Mouse (Mus musculus) lung, embryonic 14.5 days (tissue): ENCODE data around the gene Popdc3. TPM values are rescaled to one million over a fixed set of nuclear protein-coding genes. Genes with fewer than 3 reads are reported as not detected.

ENCODE experiments used
- ATAC-seq: fragments of 200-750 bp; cut with Nextera tagmentation; 2 replicates; pipeline ENCODE4 v1.8.0; 2017; ENCODE audit warnings: mild to moderate bottlenecking, moderate TSS enrichment, moderate library complexity; ENCODE audit not compliant: insufficient read depth
- DNase-seq: peaks from one replicate; pipeline ENCODE4 v3.0.0-alpha.2; 2015
- H3K27ac ChIP-seq: fragments of 300-500 bp; sonication (generic); 2 replicates; pipeline ENCODE4 v1.5.1; 2014; ENCODE audit warnings: low read depth, mild to moderate bottlenecking, moderate library complexity
- H3K27me3 ChIP-seq: fragments of 300-500 bp; sonication (generic); 2 replicates; pipeline ENCODE4 v1.6.1; 2014; ENCODE audit warnings: low read length, control low read depth; ENCODE audit not compliant: insufficient read depth
- H3K36me3 ChIP-seq: fragments of 300-500 bp; sonication (generic); 2 replicates; pipeline ENCODE4 v1.6.1; 2014; ENCODE audit warnings: control low read depth; ENCODE audit not compliant: insufficient read depth
- H3K4me1 ChIP-seq: fragments of 300-500 bp; sonication (generic); 2 replicates; pipeline ENCODE4 v1.6.1; 2014; ENCODE audit warnings: antibody characterized with exemption, control low read depth; ENCODE audit not compliant: insufficient read depth
- H3K4me2 ChIP-seq: fragments of 300-500 bp; sonication (generic); 2 replicates; pipeline ENCODE4 v1.6.1; 2014; ENCODE audit warnings: mild to moderate bottlenecking
- H3K4me3 ChIP-seq: fragments of 300-500 bp; sonication (generic); 2 replicates; pipeline ENCODE4 v1.5.1; 2014; ENCODE audit warnings: low read depth, low read length
- H3K9ac ChIP-seq: fragments of 300-500 bp; sonication (generic); 2 replicates; pipeline ENCODE4 v1.6.1; 2014
- H3K9me3 ChIP-seq: fragments of 300-500 bp; sonication (generic); 2 replicates; pipeline ENCODE4 v1.6.1; 2016; ENCODE audit warnings: low read depth, low read length, control low read depth
- CTCF ChIP-seq: IDR thresholded peaks from 2 replicates; pipeline ENCODE4 v1.5.1; 2016; ENCODE audit warnings: antibody characterized with exemption, low read depth
- WGBS: fragments of 180-500 bp; shearing (Covaris S2); extraction: QIAGEN DNeasy Blood & Tissue Kit; methylation state at CpG from one replicate; pipeline ENCODE4 v1.1.7; 2014; 5-methylcytosine and 5-hydroxymethylcytosine counted together
- polyA plus RNA-seq: library from polyadenylated mRNA; unstranded; fragments of >200 nt; fragmentation: Nextera tagmentation; extraction: Ambion mirVana; gene quantifications from 2 replicates; pipeline ENCODE4 v1.2.1, GENCODE M21; 2014

Gene Popdc3
- polyA plus RNA-seq, 1 experiment from 2014 or later: 0.45 TPM

DNA sequence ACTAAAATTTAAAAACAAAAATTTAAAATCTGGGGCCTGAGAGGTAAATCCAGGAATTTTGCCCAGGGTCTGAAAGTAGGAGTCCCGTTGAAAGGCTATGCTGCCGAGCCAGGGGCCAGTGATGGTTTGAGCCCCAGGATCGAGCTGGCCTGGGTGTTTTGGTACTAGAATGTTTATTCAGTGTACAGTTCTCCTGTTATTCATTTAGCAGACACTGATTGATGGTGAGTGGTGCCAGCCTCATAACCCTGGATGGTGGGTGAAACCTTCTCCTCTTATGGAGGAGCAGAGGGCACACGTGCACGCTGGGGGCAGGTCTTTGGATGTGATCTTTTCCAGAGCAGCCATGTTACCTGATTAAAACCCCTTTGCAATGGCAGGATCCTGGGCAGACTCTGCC is 35.5 kb upstream of the Popdc3 start:
- ATAC-seq: no peak
- Histone ChIP-seq H3K4me1 (no peaks in the 10 kb centered on the region), H3K4me3 (no peak overlapping the region), H3K36me3 (no peaks in the 10 kb centered on the region), H3K9me3 (no peaks in the 10 kb centered on the region), H3K27me3 (no peaks in the 10 kb centered on the region), H3K27ac (no peak overlapping the region), H3K4me2 (no peak overlapping the region), H3K9ac (no peak overlapping the region)
- WGBS: 73% methylated on average over 5 of the region's 5 CpGs
- TF ChIP-seq CTCF: no peak
- DNase-seq: no peak

DNA sequence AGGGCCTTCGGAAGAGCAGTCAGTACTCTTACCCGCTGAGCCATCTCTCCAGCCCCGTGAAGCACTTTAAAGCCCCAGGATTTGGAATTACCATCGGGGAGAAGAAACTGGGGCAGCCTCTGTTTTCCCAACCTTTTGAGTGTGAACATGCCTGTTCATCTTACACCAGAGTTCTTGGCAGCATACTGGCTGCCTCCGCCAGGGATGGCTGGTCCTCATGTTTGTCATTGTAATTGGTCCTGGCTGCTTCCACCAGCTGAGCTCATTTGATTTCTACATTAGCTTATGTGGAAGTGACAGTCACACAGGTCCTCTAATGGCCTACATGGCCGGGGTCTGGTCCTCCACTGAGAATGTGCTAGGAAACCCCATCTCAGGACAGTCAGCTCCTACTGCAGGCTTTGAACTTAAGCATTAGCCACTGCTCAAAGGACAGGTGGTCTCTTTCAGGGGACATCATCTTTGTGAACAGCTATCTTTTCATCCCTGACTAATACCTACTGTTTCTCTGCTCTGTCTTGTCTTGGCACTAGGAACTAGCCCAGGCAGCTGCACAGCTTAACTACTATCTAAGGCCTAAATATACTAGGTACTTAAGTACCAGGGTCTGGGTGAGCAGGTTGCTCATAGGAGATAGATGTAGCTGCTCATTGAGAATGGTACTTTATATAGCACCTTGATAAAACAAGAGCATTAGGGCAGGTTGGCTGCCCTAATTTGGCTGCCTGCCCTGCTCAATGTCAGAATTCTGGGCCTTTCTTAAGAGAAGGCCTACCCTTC is 33.7 kb upstream of the Popdc3 start:
- no peak for ATAC-seq
- peaks cover 8% of the 10 kb centered on the region; the same call in 1 of the 2 replicates for H3K36me3 ChIP-seq
- DNase-seq: no peak
- H3K27ac ChIP-seq: no peak overlapping the region
- no peak overlapping the region for H3K4me2 ChIP-seq
- 96% methylated on average over 6 of the region's 6 CpGs for WGBS
- no peaks in the 10 kb centered on the region for H3K9me3 ChIP-seq
- TF ChIP-seq CTCF: no peak
- no peak overlapping the region for H3K4me3 ChIP-seq
- no peak overlapping the region for H3K9ac ChIP-seq
- no peaks in the 10 kb centered on the region for H3K27me3 ChIP-seq
- no peaks in the 10 kb centered on the region for H3K4me1 ChIP-seq

DNA sequence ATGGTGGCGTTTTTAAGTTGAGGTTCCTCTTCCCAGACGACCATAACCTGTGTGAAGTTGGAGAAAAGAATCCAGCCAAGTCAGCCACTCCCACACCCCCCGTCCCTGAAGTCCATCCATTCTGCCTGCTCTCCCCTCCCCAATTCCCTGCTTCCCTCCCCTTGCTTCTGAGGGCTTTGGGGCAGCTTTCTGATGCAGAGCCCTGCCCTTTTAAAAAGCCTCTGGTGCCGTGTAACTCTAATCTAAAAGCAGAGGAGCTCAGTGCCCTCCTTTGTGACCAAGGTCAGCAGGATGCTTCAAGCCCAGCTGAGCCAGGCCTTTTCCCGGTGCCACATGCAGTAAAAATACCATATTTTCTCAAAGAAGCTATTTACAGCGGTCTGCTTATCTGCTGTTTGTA is 31.1 kb upstream of the Popdc3 start:
- TF ChIP-seq CTCF: no peak
- WGBS: 42% methylated on average over 6 of the region's 6 CpGs
- Histone ChIP-seq H3K27ac (no peak overlapping the region), H3K27me3 (no peaks in the 10 kb centered on the region), H3K36me3 (peaks cover 32% of the 10 kb centered on the region), H3K4me3 (no peak overlapping the region), H3K9ac (no peak overlapping the region), H3K4me2 (no peak overlapping the region), H3K4me1 (no peaks in the 10 kb centered on the region), H3K9me3 (no peaks in the 10 kb centered on the region)
- no peak for ATAC-seq
- DNase-seq: no peak

DNA sequence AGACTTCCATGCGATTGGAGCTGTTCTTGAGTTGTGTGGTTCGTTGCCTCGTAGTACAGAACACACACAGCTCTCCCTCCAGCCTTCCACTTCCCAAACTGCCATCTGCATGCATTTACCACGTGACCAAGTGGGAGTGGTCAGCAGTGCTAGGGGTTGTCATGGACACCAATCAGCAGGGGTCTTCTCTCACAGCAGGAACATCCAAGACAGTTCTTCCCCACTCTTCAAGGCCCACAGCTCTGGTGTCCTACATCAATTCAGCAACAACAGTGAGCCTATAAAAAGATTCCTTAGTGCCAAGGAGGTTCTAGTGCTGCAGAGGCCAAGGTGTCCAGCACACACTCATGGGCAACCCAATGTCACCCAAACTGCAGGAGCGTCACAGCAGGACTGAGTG is 26.8 kb upstream of the Popdc3 start:
- no peak for ATAC-seq
- Histone ChIP-seq H3K9ac (no peak overlapping the region), H3K4me1 (no peaks in the 10 kb centered on the region), H3K27ac (no peak overlapping the region), H3K4me3 (no peak overlapping the region), H3K4me2 (no peak overlapping the region), H3K36me3 (peaks cover 69% of the 10 kb centered on the region), H3K9me3 (no peaks in the 10 kb centered on the region), H3K27me3 (no peaks in the 10 kb centered on the region)
- no peak for TF ChIP-seq CTCF
- DNase-seq: no peak
- 67% methylated on average over 5 of the region's 5 CpGs for WGBS

DNA sequence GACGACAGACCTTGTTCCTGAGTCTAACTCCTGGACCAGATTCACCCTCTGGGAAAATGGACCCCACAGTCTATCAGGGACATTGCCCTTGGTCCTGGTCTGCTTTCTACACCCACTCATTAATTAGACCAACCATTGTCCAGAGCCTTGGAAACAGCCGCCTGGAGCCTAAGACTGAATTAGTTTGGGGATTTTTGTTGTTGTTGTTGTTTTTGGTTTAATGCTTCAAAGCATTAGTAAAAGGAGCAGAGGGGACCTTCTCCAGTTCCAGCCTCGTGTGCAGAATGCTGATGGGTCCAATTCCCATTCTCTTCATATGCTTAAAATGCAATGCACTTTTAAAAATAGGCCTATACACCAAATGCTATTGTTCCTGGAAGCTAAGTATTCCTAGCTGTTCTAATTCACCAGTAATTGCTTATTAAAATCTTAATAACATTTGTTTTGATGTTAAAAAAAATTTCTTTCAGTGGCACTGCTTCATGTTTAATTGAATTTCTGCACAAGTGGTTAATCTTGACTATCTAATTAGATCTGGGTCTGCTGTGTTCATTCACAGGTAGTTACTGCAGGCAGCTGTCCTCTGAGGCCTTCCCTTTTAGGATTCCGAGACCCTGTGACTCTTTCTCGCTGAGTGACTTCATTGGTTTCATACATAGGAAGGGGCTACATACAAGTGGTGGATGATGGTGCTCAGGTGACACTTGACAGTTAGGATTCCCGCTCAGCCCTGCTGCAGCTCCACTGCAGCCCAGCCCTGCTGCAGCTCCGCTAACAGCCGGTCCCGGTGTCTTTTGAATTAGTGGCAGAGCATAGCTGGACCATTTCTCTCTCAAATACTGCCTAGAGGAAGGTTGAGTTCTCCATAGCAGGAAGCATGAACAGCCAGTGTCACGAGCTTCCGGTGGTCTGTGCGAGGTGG is 25.9 kb upstream of the Popdc3 start:
- Histone ChIP-seq H3K9ac (no peak overlapping the region), H3K27ac (no peak overlapping the region), H3K4me3 (no peak overlapping the region), H3K4me2 (no peak overlapping the region), H3K36me3 (peaks cover 77% of the 10 kb centered on the region), H3K9me3 (no peaks in the 10 kb centered on the region), H3K27me3 (no peaks in the 10 kb centered on the region), H3K4me1 (no peaks in the 10 kb centered on the region)
- WGBS: 88% methylated on average over 12 of the region's 12 CpGs
- TF ChIP-seq CTCF: no peak
- no peak for DNase-seq
- no peak for ATAC-seq

DNA sequence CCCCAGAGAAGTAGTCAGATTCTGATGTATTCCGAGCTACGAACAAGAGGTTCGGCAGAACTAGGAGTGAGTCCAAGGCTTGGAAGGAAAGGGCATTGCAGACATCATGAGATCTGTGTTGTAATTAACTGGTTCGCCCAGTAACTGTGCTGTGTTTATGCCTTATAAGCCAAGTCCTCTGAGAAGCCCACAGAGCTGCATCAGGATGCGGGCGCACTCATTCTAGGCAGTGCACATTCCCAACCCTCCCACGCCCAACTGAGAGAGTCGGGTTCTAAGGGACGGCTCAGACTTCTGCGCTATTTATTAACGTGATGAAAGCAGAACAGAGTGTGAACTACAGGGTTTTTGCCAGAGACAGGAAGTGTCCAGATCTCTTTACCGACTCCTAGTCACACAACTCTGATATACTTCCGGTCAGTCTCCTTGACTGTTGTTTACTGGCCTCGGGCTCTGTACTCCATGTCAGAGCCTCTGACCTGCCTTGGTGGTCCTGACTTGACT is 23.3 kb upstream of the Popdc3 start:
- DNase-seq (no peak), ATAC-seq (no peak)
- Histone ChIP-seq H3K4me3 (no peak overlapping the region), H3K27me3 (no peaks in the 10 kb centered on the region), H3K9ac (no peak overlapping the region), H3K4me2 (no peak overlapping the region), H3K36me3 (peaks cover 87% of the 10 kb centered on the region), H3K27ac (no peak overlapping the region), H3K4me1 (no peaks in the 10 kb centered on the region), H3K9me3 (no peaks in the 10 kb centered on the region)
- 82% methylated on average over 14 of the region's 14 CpGs for WGBS
- TF ChIP-seq CTCF: no peak

DNA sequence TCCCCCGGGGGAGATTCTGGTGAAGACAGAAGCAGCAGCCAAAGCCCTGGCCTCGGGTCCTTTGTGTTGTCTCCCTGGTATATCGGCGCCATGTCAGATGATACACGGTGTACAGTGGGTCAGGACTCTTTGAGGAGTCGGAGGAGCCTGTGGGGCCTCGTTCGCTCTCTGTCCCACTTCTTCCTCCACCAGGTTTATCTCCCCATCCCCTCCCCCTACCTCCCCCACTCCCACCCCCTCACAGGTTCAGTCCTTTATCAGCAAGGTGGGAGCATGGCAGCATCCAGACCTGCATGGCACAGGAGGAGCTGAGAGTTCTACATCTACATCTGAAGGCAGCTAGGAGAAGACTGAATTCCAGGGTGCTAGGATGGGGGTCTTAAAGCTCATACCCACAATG is 12.0 kb upstream of the Popdc3 start:
- no peak for ATAC-seq
- Histone ChIP-seq H3K9me3 (no peaks in the 10 kb centered on the region), H3K4me3 (no peak overlapping the region), H3K36me3 (no peaks in the 10 kb centered on the region), H3K4me2 (no peak overlapping the region), H3K9ac (no peak overlapping the region), H3K4me1 (no peaks in the 10 kb centered on the region), H3K27ac (no peak overlapping the region), H3K27me3 (no peaks in the 10 kb centered on the region)
- no peak for TF ChIP-seq CTCF
- no peak for DNase-seq
- 80% methylated on average over 8 of the region's 8 CpGs for WGBS
